Mouse (Mus musculus): ENCODE results near the gene Dll4. TPM values are rescaled to one million over a fixed set of nuclear protein-coding genes. Genes with fewer than 3 reads are reported as not detected.

Dll4 gene
- polyA plus RNA-seq, 1 experiment from 2014 or later = 1.9 TPM

DNA sequence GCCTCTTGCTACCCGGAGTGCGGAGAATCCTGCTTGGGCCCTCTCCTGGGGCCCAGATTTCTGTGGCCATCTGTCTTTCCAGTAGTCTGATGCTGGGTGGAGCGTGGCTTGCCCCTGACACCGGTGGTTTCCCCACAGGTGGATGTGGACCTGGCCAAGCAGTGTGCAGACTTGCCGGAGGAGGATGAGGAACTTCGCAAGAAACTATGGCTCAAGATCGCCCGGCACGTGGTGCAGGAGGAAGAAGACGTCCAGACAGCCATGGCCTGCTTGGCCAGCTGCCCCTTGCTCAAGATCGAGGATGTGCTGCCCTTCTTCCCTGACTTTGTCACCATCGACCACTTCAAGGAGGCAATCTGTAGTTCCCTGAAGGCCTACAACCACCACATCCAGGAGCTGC lies 28.8 kb upstream of the Dll4 start:
- no peak for ATAC-seq
- Histone ChIP-seq H3K4me1 (ENCODE audit: insufficient read depth) (peaks cover 22% of the 10 kb centered on the region), H3K9ac (replicated peaks) (no peak overlapping the region), H3K27ac (ENCODE audit: low read depth) (no peak overlapping the region), H3K4me2 (ENCODE audit: low read depth, low read length) (no peak overlapping the region), H3K36me3 (replicated peaks; ENCODE audit: insufficient read depth, low read length) (peaks cover 51% of the 10 kb centered on the region), H3K9me3 (ENCODE audit: low read length) (no peaks in the 10 kb centered on the region), H3K27me3 (ENCODE audit: insufficient read depth, low read length) (no peaks in the 10 kb centered on the region), H3K4me3 (ENCODE audit: low read depth, low read length) (no peak overlapping the region)
- DNase-seq = peak; percentile 39
- no peak for TF ChIP-seq EP300 (IDR thresholded peaks at IDR 0.05; ENCODE audit: low read depth)
- TF ChIP-seq CTCF (IDR thresholded peaks at IDR 0.05; ENCODE audit: low read depth) = no peak
- 83% methylated on average over 12 of the region's 12 CpGs for WGBS (ENCODE audit: insufficient replicate concordance)

- H3K9ac ChIP-seq (replicated peaks) = no peak overlapping the region
- peak; percentile 23 for DNase-seq
- no peaks in the 10 kb centered on the region for H3K27me3 ChIP-seq (ENCODE audit: insufficient read depth, low read length)
- TF ChIP-seq EP300 (IDR thresholded peaks at IDR 0.05; ENCODE audit: low read depth) = no peak
- no peak for TF ChIP-seq CTCF (IDR thresholded peaks at IDR 0.05; ENCODE audit: low read depth)
- peaks cover 22% of the 10 kb centered on the region for H3K4me1 ChIP-seq (ENCODE audit: insufficient read depth)
- no peak overlapping the region for H3K4me2 ChIP-seq (ENCODE audit: low read depth, low read length)
- H3K36me3 ChIP-seq (replicated peaks; ENCODE audit: insufficient read depth, low read length) = peaks cover 46% of the 10 kb centered on the region
- no peaks in the 10 kb centered on the region for H3K9me3 ChIP-seq (ENCODE audit: low read length)
- no peak overlapping the region for H3K27ac ChIP-seq (ENCODE audit: low read depth)
- 90% methylated on average over 19 of the region's 19 CpGs for WGBS (ENCODE audit: insufficient replicate concordance)
- no peak overlapping the region for H3K4me3 ChIP-seq (ENCODE audit: low read depth, low read length)
- ATAC-seq = no peak
Measured at GRCm38 (mm10) chr2:119297506-119297905, 28.1 kb upstream of the Dll4 start.

DNA sequence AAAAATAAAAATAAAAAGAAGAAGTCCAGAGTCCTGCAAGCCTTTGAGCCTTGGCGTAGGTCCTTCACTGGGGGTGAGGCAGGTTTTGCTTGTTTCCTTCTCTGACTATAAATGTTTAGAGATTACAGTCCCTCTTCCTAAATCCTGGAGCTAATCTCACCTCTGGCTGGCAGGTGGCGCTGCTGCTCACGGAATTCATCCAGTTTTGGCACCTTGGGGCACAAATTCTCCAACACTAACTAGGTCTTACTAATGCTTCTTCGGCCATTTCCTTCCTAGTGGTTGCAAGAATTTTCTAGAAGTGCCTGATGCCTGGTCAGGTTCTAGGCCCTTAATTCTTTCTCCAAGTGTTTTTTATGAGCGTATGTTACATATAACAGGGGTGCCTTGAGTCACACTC lies 27.3 kb upstream of the Dll4 start:
- TF ChIP-seq CTCF (IDR thresholded peaks at IDR 0.05; ENCODE audit: low read depth) = peak; percentile 83
- TF ChIP-seq EP300 (IDR thresholded peaks at IDR 0.05; ENCODE audit: low read depth) = no peak
- Histone ChIP-seq H3K9ac (replicated peaks) (no peak overlapping the region), H3K4me1 (ENCODE audit: insufficient read depth) (peaks cover 26% of the 10 kb centered on the region), H3K9me3 (ENCODE audit: low read length) (no peaks in the 10 kb centered on the region), H3K36me3 (replicated peaks; ENCODE audit: insufficient read depth, low read length) (peaks cover 38% of the 10 kb centered on the region), H3K27me3 (ENCODE audit: insufficient read depth, low read length) (no peaks in the 10 kb centered on the region), H3K4me3 (ENCODE audit: low read depth, low read length) (no peak overlapping the region), H3K4me2 (ENCODE audit: low read depth, low read length) (no peak overlapping the region), H3K27ac (ENCODE audit: low read depth) (no peak overlapping the region)
- 40% methylated on average over 5 of the region's 5 CpGs for WGBS (ENCODE audit: insufficient replicate concordance)
- peak; percentile 76 for DNase-seq
- ATAC-seq = no peak

DNA sequence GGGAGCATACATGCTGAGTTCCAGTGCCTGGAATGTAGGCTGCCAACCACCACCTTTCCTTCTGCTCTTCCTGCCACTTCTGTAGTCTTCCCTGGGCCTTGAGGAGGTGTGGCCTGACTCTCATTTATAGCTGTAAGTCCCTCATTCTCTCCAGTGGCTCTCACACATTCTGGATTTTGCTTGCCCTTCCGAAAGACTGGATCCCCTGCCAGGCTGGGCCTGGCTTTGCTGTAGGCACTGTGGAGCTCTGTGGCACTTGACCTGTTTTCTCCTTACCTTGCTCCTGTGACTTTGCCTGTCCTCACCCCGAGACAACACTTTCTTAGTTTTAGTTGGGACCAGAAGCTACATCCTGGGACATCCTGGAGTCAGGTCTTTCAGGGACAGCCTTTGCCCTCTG lies 26.7 kb upstream of the Dll4 start:
- ATAC-seq = no peak
- peaks cover 33% of the 10 kb centered on the region for H3K36me3 ChIP-seq (replicated peaks; ENCODE audit: insufficient read depth, low read length)
- no peak for TF ChIP-seq CTCF (IDR thresholded peaks at IDR 0.05; ENCODE audit: low read depth)
- TF ChIP-seq EP300 (IDR thresholded peaks at IDR 0.05; ENCODE audit: low read depth) = no peak
- 77% methylated on average over 2 of the region's 2 CpGs for WGBS (ENCODE audit: insufficient replicate concordance)
- no peak overlapping the region for H3K4me3 ChIP-seq (ENCODE audit: low read depth, low read length)
- H3K9ac ChIP-seq (replicated peaks) = no peak overlapping the region
- no peak for DNase-seq
- H3K4me1 ChIP-seq (ENCODE audit: insufficient read depth) = peaks cover 26% of the 10 kb centered on the region
- H3K27me3 ChIP-seq (ENCODE audit: insufficient read depth, low read length) = no peaks in the 10 kb centered on the region
- H3K27ac ChIP-seq (ENCODE audit: low read depth) = peak overlapping the region; percentile 44; the same call in 1 of the 2 replicates
- H3K9me3 ChIP-seq (ENCODE audit: low read length) = no peaks in the 10 kb centered on the region
- H3K4me2 ChIP-seq (ENCODE audit: low read depth, low read length) = no peak overlapping the region

GRCm38 (mm10) chr2:119299981-119300818 lies 25.4 kb upstream of the Dll4 start:
- peak; percentile 92 for ATAC-seq
- Histone ChIP-seq H3K27ac (ENCODE audit: low read depth) (peak overlapping the region; percentile 78), H3K9me3 (ENCODE audit: low read length) (no peaks in the 10 kb centered on the region), H3K4me1 (ENCODE audit: insufficient read depth) (peaks cover 28% of the 10 kb centered on the region), H3K36me3 (replicated peaks; ENCODE audit: insufficient read depth, low read length) (peaks cover 20% of the 10 kb centered on the region), H3K4me3 (ENCODE audit: low read depth, low read length) (peak overlapping the region; percentile 30; the same call in 1 of the 2 replicates), H3K9ac (replicated peaks) (peak overlapping the region; percentile 44), H3K27me3 (ENCODE audit: insufficient read depth, low read length) (no peaks in the 10 kb centered on the region), H3K4me2 (ENCODE audit: low read depth, low read length) (peak overlapping the region; percentile 74)
- 2% methylated on average over 15 of the region's 15 CpGs for WGBS (ENCODE audit: insufficient replicate concordance)
- DNase-seq = peak; percentile 95
- TF ChIP-seq CTCF (IDR thresholded peaks at IDR 0.05; ENCODE audit: low read depth) (peak; percentile 92), EP300 (IDR thresholded peaks at IDR 0.05; ENCODE audit: low read depth) (0 out of 2 replicates have a peak, but pooled peaks have one; percentile 33)

GRCm38 (mm10) chr2:119300819-119301493 lies 24.6 kb upstream of the Dll4 start:
- Histone ChIP-seq H3K4me1 (ENCODE audit: insufficient read depth) (peaks cover 28% of the 10 kb centered on the region), H3K36me3 (replicated peaks; ENCODE audit: insufficient read depth, low read length) (peaks cover 16% of the 10 kb centered on the region), H3K4me3 (ENCODE audit: low read depth, low read length) (peak overlapping the region; percentile 30; the same call in 1 of the 2 replicates), H3K27ac (ENCODE audit: low read depth) (peak overlapping the region; percentile 78), H3K4me2 (ENCODE audit: low read depth, low read length) (peak overlapping the region; percentile 74), H3K9ac (replicated peaks) (peak overlapping the region; percentile 44), H3K27me3 (ENCODE audit: insufficient read depth, low read length) (no peaks in the 10 kb centered on the region), H3K9me3 (ENCODE audit: low read length) (no peaks in the 10 kb centered on the region)
- DNase-seq = peak; percentile 41
- ATAC-seq = peak; percentile 22
- 0 out of 2 replicates have a peak, but pooled peaks have one; percentile 1 for TF ChIP-seq EP300 (IDR thresholded peaks at IDR 0.05; ENCODE audit: low read depth)
- TF ChIP-seq CTCF (IDR thresholded peaks at IDR 0.05; ENCODE audit: low read depth) = no peak
- 25% methylated on average over 6 of the region's 7 CpGs for WGBS (ENCODE audit: insufficient replicate concordance)
